Mouse (Mus musculus) urinary bladder, postnatal 4 days (tissue): ENCODE measurements around the gene Srek1ip1.

Experiments
- DNase-seq, 2 experiments: peaks; one replicate each; pipeline ENCODE4 v3.0.0; 2021 to 2022; ENCODE audit warnings: low spot score in 2 of 2

The Srek1ip1 gene

GRCm38 (mm10) chr13:104792184-104792583 lies at the start of gene Srek1ip1:
Gene Srek1ip1 (plus strand): TSS chr13:104792484.
- DNase-seq, result no peak

GRCm38 (mm10) chr13:104742866-104743265 lies 49.4 kb upstream of the Srek1ip1 start:
- no peak for DNase-seq

- no peak for DNase-seq
Observed at GRCm38 (mm10) chr13:104747032-104747431, 45.3 kb upstream of the Srek1ip1 start.

- no peak for DNase-seq
Observed at GRCm38 (mm10) chr13:104759381-104759780, 32.9 kb upstream of the Srek1ip1 start.

- no peak for DNase-seq
Observed at GRCm38 (mm10) chr13:104762401-104762800, 29.9 kb upstream of the Srek1ip1 start.

- DNase-seq, result no peak
Observed at GRCm38 (mm10) chr13:104763193-104763592, 29.1 kb upstream of the Srek1ip1 start.

GRCm38 (mm10) chr13:104779104-104779670 lies 13.1 kb upstream of the Srek1ip1 start:
- DNase-seq, result no peak

GRCm38 (mm10) chr13:104787260-104787659 lies 5.0 kb upstream of the Srek1ip1 start:
- no peak for DNase-seq

GRCm38 (mm10) chr13:104789663-104790062 lies 2.6 kb upstream of the Srek1ip1 start:
- DNase-seq, result no peak

- no peak for DNase-seq
Observed at GRCm38 (mm10) chr13:104794421-104794820, 2.1 kb downstream of the Srek1ip1 start.

- DNase-seq, result no peak
Observed at GRCm38 (mm10) chr13:104799067-104799466, 6.8 kb downstream of the Srek1ip1 start.

GRCm38 (mm10) chr13:104799566-104800182 lies 7.4 kb downstream of the Srek1ip1 start:
- DNase-seq, result no peak

- DNase-seq, result no peak
Observed at GRCm38 (mm10) chr13:104805681-104806080, 13.4 kb downstream of the Srek1ip1 start.

GRCm38 (mm10) chr13:104816270-104816634 lies 24.0 kb downstream of the Srek1ip1 start:
- DNase-seq, result no peak

GRCm38 (mm10) chr13:104816635-104817571 lies 24.6 kb downstream of the Srek1ip1 start, which contains the start of gene Cwc27:
Gene Cwc27 (minus strand): TSS chr13:104817142.
- DNase-seq, result peak; percentile 71 to 80

- no peak for DNase-seq
Observed at GRCm38 (mm10) chr13:104817696-104818095, 25.4 kb downstream of the Srek1ip1 start.

- no peak for DNase-seq
Observed at GRCm38 (mm10) chr13:104821192-104821591, 28.9 kb downstream of the Srek1ip1 start.

- no peak for DNase-seq
Observed at GRCm38 (mm10) chr13:104821908-104822307, 29.6 kb downstream of the Srek1ip1 start.

GRCm38 (mm10) chr13:104822411-104822838 lies 30.1 kb downstream of the Srek1ip1 start:
- DNase-seq, result no peak

- DNase-seq, result no peak
Observed at GRCm38 (mm10) chr13:104825470-104825869, 33.2 kb downstream of the Srek1ip1 start.

- no peak for DNase-seq
Observed at GRCm38 (mm10) chr13:104832811-104833210, 40.5 kb downstream of the Srek1ip1 start.

GRCm38 (mm10) chr13:104837628-104838027 lies 45.3 kb downstream of the Srek1ip1 start:
- DNase-seq, result no peak
